Mouse (Mus musculus): ENCODE data around the gene Klk1b1. TPM values are rescaled to one million over a fixed set of nuclear protein-coding genes. Genes with fewer than 3 reads are reported as not detected.
"Not testable (repeated sequence)": the region's sequence is repeated elsewhere in the genome, so short reads cannot be mapped to it uniquely, and the experiment has no call there.

Klk1b1 gene
- total and polyA plus RNA-seq, 3 experiments: not detected

DNA sequence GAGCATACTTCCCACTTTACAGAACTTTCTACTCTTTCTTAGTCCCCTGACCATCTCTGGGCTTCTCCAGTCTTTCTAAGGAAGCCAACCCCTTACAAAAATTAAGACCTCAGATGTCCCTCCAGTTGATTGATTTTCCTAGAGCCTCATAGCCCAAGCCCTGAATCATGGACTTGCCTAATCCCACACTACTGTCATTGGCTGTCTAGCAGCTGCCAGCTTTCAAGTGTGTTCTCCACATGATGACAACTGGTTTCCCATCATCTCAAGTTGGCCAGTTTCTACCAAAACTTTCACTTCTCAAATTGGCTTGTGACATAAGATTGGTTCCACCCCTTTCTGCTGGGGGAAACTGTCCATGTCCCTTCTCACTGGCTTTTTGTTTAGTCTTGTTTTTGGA is 38.3 kb downstream of the Klk1b1 start:
- H3K4me3 ChIP-seq (ENCODE audit: control insufficient read depth in 1 of 2, insufficient read depth in 1 of 2, low read depth in 2 of 2, low read length in 2 of 2): no peak overlapping the region
- no peak overlapping the region for H3K9ac ChIP-seq (ENCODE audit: control insufficient read depth, low read depth, low read length, poor library complexity, severe bottlenecking)
- no peaks in the 10 kb centered on the region for H3K79me2 ChIP-seq (ENCODE audit: control insufficient read depth, insufficient read depth, low read length, poor library complexity)
- H3K36me3 ChIP-seq (ENCODE audit: control insufficient read depth in 1 of 2, insufficient read depth in 2 of 2, low read length in 2 of 2): no peaks in the 10 kb centered on the region
- DNase-seq (ENCODE audit: low read depth, low spot score): no peak
- no peak overlapping the region for H3K27ac ChIP-seq (ENCODE audit: control insufficient read depth, low read depth, low read length)
- no peaks in the 10 kb centered on the region for H3K27me3 ChIP-seq (ENCODE audit: control insufficient read depth in 1 of 2, insufficient read depth in 2 of 2, low read length in 2 of 2)
- no peaks in the 10 kb centered on the region for H3K4me1 ChIP-seq (ENCODE audit: control insufficient read depth in 1 of 2, insufficient read depth in 2 of 2, low read length in 2 of 2)
- TF ChIP-seq POLR2AphosphoS2 (IDR thresholded peaks at IDR 0.05; ENCODE audit: low read length): no peak
- TF ChIP-seq KAT2A (conservative IDR thresholded peaks at IDR 0.05; ENCODE audit: low read depth, low read length): no peak
- TF ChIP-seq SMC3 (IDR thresholded peaks at IDR 0.05; ENCODE audit: low read depth, low read length): no peak
- TF ChIP-seq ZNF384 (IDR thresholded peaks at IDR 0.05; ENCODE audit: low read depth, low read length): no peak
- no peak for TF ChIP-seq MAX (IDR thresholded peaks at IDR 0.05; ENCODE audit: low read length)
- no peak for TF ChIP-seq ZMIZ1 (IDR thresholded peaks at IDR 0.05; ENCODE audit: low read depth, low read length)
- no peak for TF ChIP-seq CHD1 (IDR thresholded peaks at IDR 0.05; ENCODE audit: low read depth, low read length)
- no peak for TF ChIP-seq GABPA (IDR thresholded peaks at IDR 0.05; ENCODE audit: low read depth, low read length)
- no peak for TF ChIP-seq POLR2A (IDR thresholded peaks at IDR 0.05; ENCODE audit: control insufficient read depth in 1 of 2, insufficient read depth in 1 of 2, low read depth in 1 of 2, low read length in 2 of 2, poor library complexity in 1 of 2)
- no peaks in the 10 kb centered on the region for H3K9me3 ChIP-seq (replicated peaks; ENCODE audit: insufficient read depth, low read length)

DNA sequence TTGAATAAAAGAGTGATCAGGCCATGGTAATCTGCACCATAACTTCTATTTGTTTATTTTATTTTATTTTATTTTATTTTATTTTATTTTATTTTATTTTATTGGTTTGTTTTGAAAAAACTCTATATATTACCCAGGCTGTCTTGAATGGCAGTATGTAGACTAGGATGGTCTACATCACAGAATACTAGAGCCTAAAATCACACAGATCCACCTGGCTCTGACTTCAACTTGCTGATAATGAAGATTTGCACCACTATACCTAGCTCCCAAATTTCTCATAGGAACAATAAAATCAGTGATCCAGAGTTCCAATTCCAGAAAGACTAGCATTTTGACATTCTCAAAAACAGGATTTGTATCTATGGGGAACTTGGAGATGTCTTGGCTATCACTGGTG is 45.3 kb downstream of the Klk1b1 start, which contains the start of gene Klk1b26:
TSS of gene Klk1b26 (plus strand) at position 301 of the 400 bp plus-strand sequence.
- H3K4me1 ChIP-seq (ENCODE audit: control insufficient read depth in 1 of 2, insufficient read depth in 2 of 2, low read length in 2 of 2); DNase-seq (ENCODE audit: low read depth, low spot score); H3K27me3 ChIP-seq (ENCODE audit: control insufficient read depth in 1 of 2, insufficient read depth in 2 of 2, low read length in 2 of 2); H3K27ac ChIP-seq (ENCODE audit: control insufficient read depth, low read depth, low read length); H3K9me3 ChIP-seq (replicated peaks; ENCODE audit: insufficient read depth, low read length); H3K36me3 ChIP-seq (ENCODE audit: control insufficient read depth in 1 of 2, insufficient read depth in 2 of 2, low read length in 2 of 2); H3K79me2 ChIP-seq (ENCODE audit: control insufficient read depth, insufficient read depth, low read length, poor library complexity); H3K9ac ChIP-seq (ENCODE audit: control insufficient read depth, low read depth, low read length, poor library complexity, severe bottlenecking); H3K4me3 ChIP-seq (ENCODE audit: control insufficient read depth in 1 of 2, insufficient read depth in 1 of 2, low read depth in 2 of 2, low read length in 2 of 2): not testable (repeated sequence)

DNA sequence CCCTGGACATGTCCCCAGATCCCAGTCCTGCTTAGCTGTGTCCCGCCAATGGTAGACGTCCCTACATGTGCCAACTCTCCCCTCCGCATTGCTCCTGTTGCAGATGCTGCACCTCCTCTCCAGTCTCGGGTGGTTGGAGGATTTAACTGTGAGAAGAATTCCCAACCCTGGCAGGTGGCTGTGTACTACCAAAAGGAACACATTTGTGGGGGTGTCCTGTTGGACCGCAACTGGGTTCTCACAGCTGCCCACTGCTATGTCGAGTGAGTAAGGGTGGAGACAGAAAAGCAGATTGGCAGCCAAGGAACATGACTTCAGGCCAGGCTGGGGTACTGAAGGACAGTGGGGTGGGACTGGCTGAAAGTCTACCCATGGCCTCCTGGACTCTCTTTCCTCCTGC is 48.1 kb downstream of the Klk1b1 start:
- not testable (repeated sequence) for DNase-seq (ENCODE audit: low read depth, low spot score); H3K4me1 ChIP-seq (ENCODE audit: control insufficient read depth in 1 of 2, insufficient read depth in 2 of 2, low read length in 2 of 2); H3K27me3 ChIP-seq (ENCODE audit: control insufficient read depth in 1 of 2, insufficient read depth in 2 of 2, low read length in 2 of 2); H3K36me3 ChIP-seq (ENCODE audit: control insufficient read depth in 1 of 2, insufficient read depth in 2 of 2, low read length in 2 of 2); H3K4me3 ChIP-seq (ENCODE audit: control insufficient read depth in 1 of 2, insufficient read depth in 1 of 2, low read depth in 2 of 2, low read length in 2 of 2); H3K27ac ChIP-seq (ENCODE audit: control insufficient read depth, low read depth, low read length); H3K9ac ChIP-seq (ENCODE audit: control insufficient read depth, low read depth, low read length, poor library complexity, severe bottlenecking); H3K9me3 ChIP-seq (replicated peaks; ENCODE audit: insufficient read depth, low read length); H3K79me2 ChIP-seq (ENCODE audit: control insufficient read depth, insufficient read depth, low read length, poor library complexity)

DNA sequence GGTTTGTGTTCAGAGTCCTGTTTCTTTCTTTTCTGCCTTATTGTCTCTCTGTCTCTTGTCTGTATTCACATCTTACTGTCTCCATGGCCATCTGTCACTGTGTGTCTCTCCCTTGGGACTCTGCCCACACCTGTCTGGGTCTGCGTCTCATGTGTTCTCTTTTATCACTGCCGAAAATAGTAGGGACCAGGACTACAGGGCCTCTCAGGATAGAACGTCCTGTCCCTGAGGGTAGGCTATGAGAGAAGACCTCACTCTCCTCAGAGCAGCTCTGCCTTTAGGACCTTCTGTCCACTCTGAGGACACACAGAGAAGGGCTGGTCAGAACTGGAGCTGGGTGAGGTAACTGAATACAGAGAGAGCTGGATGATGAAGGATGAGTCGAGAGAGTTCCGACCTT is 48.5 kb downstream of the Klk1b1 start:
- Histone ChIP-seq H3K9ac (ENCODE audit: control insufficient read depth, low read depth, low read length, poor library complexity, severe bottlenecking) (no peak overlapping the region), H3K27ac (ENCODE audit: control insufficient read depth, low read depth, low read length) (no peak overlapping the region), H3K36me3 (ENCODE audit: control insufficient read depth in 1 of 2, insufficient read depth in 2 of 2, low read length in 2 of 2) (no peaks in the 10 kb centered on the region), H3K27me3 (ENCODE audit: control insufficient read depth in 1 of 2, insufficient read depth in 2 of 2, low read length in 2 of 2) (no peaks in the 10 kb centered on the region), H3K79me2 (ENCODE audit: control insufficient read depth, insufficient read depth, low read length, poor library complexity) (no peaks in the 10 kb centered on the region), H3K4me3 (ENCODE audit: control insufficient read depth in 1 of 2, insufficient read depth in 1 of 2, low read depth in 2 of 2, low read length in 2 of 2) (no peak overlapping the region), H3K4me1 (ENCODE audit: control insufficient read depth in 1 of 2, insufficient read depth in 2 of 2, low read length in 2 of 2) (no peaks in the 10 kb centered on the region), H3K9me3 (replicated peaks; ENCODE audit: insufficient read depth, low read length) (no peaks in the 10 kb centered on the region)
- TF ChIP-seq MAFK (IDR thresholded peaks at IDR 0.05; ENCODE audit: borderline replicate concordance, low read depth, low read length) (no peak), MAZ (IDR thresholded peaks at IDR 0.05; ENCODE audit: low read depth, low read length) (no peak), KAT2A (conservative IDR thresholded peaks at IDR 0.05; ENCODE audit: low read depth, low read length) (no peak)
- DNase-seq (ENCODE audit: low read depth, low spot score): no peak

Other genes with a start within 250 kb of the Klk1b1 start
- not detected in 2 replicates for gene Klk12, start 197.9 kb upstream of the Klk1b1 start, total RNA-seq (2012; rRNA removed)
- gene Klk12, start 197.9 kb upstream of the Klk1b1 start, polyA plus RNA-seq (2012; ENCODE audit: insufficient read depth in 1 of 2, insufficient read length in 2 of 2, low read depth in 1 of 2, low replicate concordance in 2 of 2, missing spikeins in 1 of 2): not detected
- gene Klk11, start 192.1 kb upstream of the Klk1b1 start, total RNA-seq (2012; rRNA removed): not detected in 2 replicates
- gene Klk11, start 192.1 kb upstream of the Klk1b1 start, polyA plus RNA-seq (2012; ENCODE audit: insufficient read depth in 1 of 2, insufficient read length in 2 of 2, low read depth in 1 of 2, low replicate concordance in 2 of 2, missing spikeins in 1 of 2): not detected
- gene Klk10, start 185.7 kb upstream of the Klk1b1 start, total RNA-seq (2012; rRNA removed): not detected in 2 replicates
- gene Klk10, start 185.7 kb upstream of the Klk1b1 start, polyA plus RNA-seq (2012; ENCODE audit: insufficient read depth in 1 of 2, insufficient read length in 2 of 2, low read depth in 1 of 2, low replicate concordance in 2 of 2, missing spikeins in 1 of 2): not detected
- gene Klk9, start 174.9 kb upstream of the Klk1b1 start, total RNA-seq (2012; rRNA removed): not detected in 2 replicates
- gene Klk9, start 174.9 kb upstream of the Klk1b1 start, polyA plus RNA-seq (2012; ENCODE audit: insufficient read depth in 1 of 2, insufficient read length in 2 of 2, low read depth in 1 of 2, low replicate concordance in 2 of 2, missing spikeins in 1 of 2): not detected
- gene Klk8, start 169.2 kb upstream of the Klk1b1 start, total RNA-seq (2012; rRNA removed): not detected in 2 replicates
- gene Klk8, start 169.2 kb upstream of the Klk1b1 start, polyA plus RNA-seq (2012; ENCODE audit: insufficient read depth in 1 of 2, insufficient read length in 2 of 2, low read depth in 1 of 2, low replicate concordance in 2 of 2, missing spikeins in 1 of 2): not detected
- gene Klk7, start 155.5 kb upstream of the Klk1b1 start, total RNA-seq (2012; rRNA removed): not detected in 2 replicates
- not detected for gene Klk7, start 155.5 kb upstream of the Klk1b1 start, polyA plus RNA-seq (2012; ENCODE audit: insufficient read depth in 1 of 2, insufficient read length in 2 of 2, low read depth in 1 of 2, low replicate concordance in 2 of 2, missing spikeins in 1 of 2)
- not detected in 2 replicates for gene Klk6, start 142.3 kb upstream of the Klk1b1 start, total RNA-seq (2012; rRNA removed)
- not detected for gene Klk6, start 142.3 kb upstream of the Klk1b1 start, polyA plus RNA-seq (2012; ENCODE audit: insufficient read depth in 1 of 2, insufficient read length in 2 of 2, low read depth in 1 of 2, low replicate concordance in 2 of 2, missing spikeins in 1 of 2)
- not detected in 2 replicates for gene Klk5, start 124.8 kb upstream of the Klk1b1 start, total RNA-seq (2012; rRNA removed)
- gene Klk5, start 124.8 kb upstream of the Klk1b1 start, polyA plus RNA-seq (2012; ENCODE audit: insufficient read depth in 1 of 2, insufficient read length in 2 of 2, low read depth in 1 of 2, low replicate concordance in 2 of 2, missing spikeins in 1 of 2): not detected
- not detected in 2 replicates for gene Klk4, start 85.6 kb upstream of the Klk1b1 start, total RNA-seq (2012; rRNA removed)
- not detected for gene Klk4, start 85.6 kb upstream of the Klk1b1 start, polyA plus RNA-seq (2012; ENCODE audit: insufficient read depth in 1 of 2, insufficient read length in 2 of 2, low read depth in 1 of 2, low replicate concordance in 2 of 2, missing spikeins in 1 of 2)
- gene Klk15, start 33.0 kb upstream of the Klk1b1 start, total RNA-seq (2012; rRNA removed): not detected in 2 replicates
- gene Klk15, start 33.0 kb upstream of the Klk1b1 start, polyA plus RNA-seq (2012; ENCODE audit: insufficient read depth in 1 of 2, insufficient read length in 2 of 2, low read depth in 1 of 2, low replicate concordance in 2 of 2, missing spikeins in 1 of 2): not detected
- not detected in 2 replicates for gene Klk1b8, start 16.1 kb upstream of the Klk1b1 start, total RNA-seq (2012; rRNA removed)
- gene Klk1b8, start 16.1 kb upstream of the Klk1b1 start, polyA plus RNA-seq (2012; ENCODE audit: insufficient read depth in 1 of 2, insufficient read length in 2 of 2, low read depth in 1 of 2, low replicate concordance in 2 of 2, missing spikeins in 1 of 2): not detected
- gene Klk1b9, start 9.3 kb downstream of the Klk1b1 start, total RNA-seq (2012; rRNA removed): not detected in 2 replicates
- not detected for gene Klk1b9, start 9.3 kb downstream of the Klk1b1 start, polyA plus RNA-seq (2012; ENCODE audit: insufficient read depth in 1 of 2, insufficient read length in 2 of 2, low read depth in 1 of 2, low replicate concordance in 2 of 2, missing spikeins in 1 of 2)
- not detected in 2 replicates for gene Klk1b11, start 29.1 kb downstream of the Klk1b1 start, total RNA-seq (2012; rRNA removed)
- gene Klk1b11, start 29.1 kb downstream of the Klk1b1 start, polyA plus RNA-seq (2012; ENCODE audit: insufficient read depth in 1 of 2, insufficient read length in 2 of 2, low read depth in 1 of 2, low replicate concordance in 2 of 2, missing spikeins in 1 of 2): not detected
- gene Klk1b26, start 45.4 kb downstream of the Klk1b1 start, total RNA-seq (2012; rRNA removed): not detected in 2 replicates
- not detected for gene Klk1b26, start 45.4 kb downstream of the Klk1b1 start, polyA plus RNA-seq (2012; ENCODE audit: insufficient read depth in 1 of 2, insufficient read length in 2 of 2, low read depth in 1 of 2, low replicate concordance in 2 of 2, missing spikeins in 1 of 2)
- gene Klk1b27, start 85.5 kb downstream of the Klk1b1 start, total RNA-seq (2012; rRNA removed): not detected in 2 replicates
- gene Klk1b27, start 85.5 kb downstream of the Klk1b1 start, polyA plus RNA-seq (2012; ENCODE audit: insufficient read depth in 1 of 2, insufficient read length in 2 of 2, low read depth in 1 of 2, low replicate concordance in 2 of 2, missing spikeins in 1 of 2): not detected
- gene Klk1b21, start 135.6 kb downstream of the Klk1b1 start, total RNA-seq (2012; rRNA removed): not detected in 2 replicates
- not detected for gene Klk1b21, start 135.6 kb downstream of the Klk1b1 start, polyA plus RNA-seq (2012; ENCODE audit: insufficient read depth in 1 of 2, insufficient read length in 2 of 2, low read depth in 1 of 2, low replicate concordance in 2 of 2, missing spikeins in 1 of 2)
- not detected in 2 replicates for gene Klk1b22, start 145.9 kb downstream of the Klk1b1 start, total RNA-seq (2012; rRNA removed)
- gene Klk1b22, start 145.9 kb downstream of the Klk1b1 start, polyA plus RNA-seq (2012; ENCODE audit: insufficient read depth in 1 of 2, insufficient read length in 2 of 2, low read depth in 1 of 2, low replicate concordance in 2 of 2, missing spikeins in 1 of 2): not detected
- gene Klk1b16, start 170.0 kb downstream of the Klk1b1 start, total RNA-seq (2012; rRNA removed): not detected in 2 replicates
- gene Klk1b16, start 170.0 kb downstream of the Klk1b1 start, polyA plus RNA-seq (2012; ENCODE audit: insufficient read depth in 1 of 2, insufficient read length in 2 of 2, low read depth in 1 of 2, low replicate concordance in 2 of 2, missing spikeins in 1 of 2): not detected
- gene Klk1b24, start 221.5 kb downstream of the Klk1b1 start, total RNA-seq (2012; rRNA removed): not detected in 2 replicates
- gene Klk1b24, start 221.5 kb downstream of the Klk1b1 start, polyA plus RNA-seq (2012; ENCODE audit: insufficient read depth in 1 of 2, insufficient read length in 2 of 2, low read depth in 1 of 2, low replicate concordance in 2 of 2, missing spikeins in 1 of 2): not detected
- not detected in 2 replicates for gene Klk1b3, start 231.4 kb downstream of the Klk1b1 start, total RNA-seq (2012; rRNA removed)
- gene Klk1b3, start 231.4 kb downstream of the Klk1b1 start, polyA plus RNA-seq (2012; ENCODE audit: insufficient read depth in 1 of 2, insufficient read length in 2 of 2, low read depth in 1 of 2, low replicate concordance in 2 of 2, missing spikeins in 1 of 2): not detected
- gene Klk1b4, start 240.7 kb downstream of the Klk1b1 start, total RNA-seq (2012; rRNA removed): not detected in 2 replicates
- not detected for gene Klk1b4, start 240.7 kb downstream of the Klk1b1 start, polyA plus RNA-seq (2012; ENCODE audit: insufficient read depth in 1 of 2, insufficient read length in 2 of 2, low read depth in 1 of 2, low replicate concordance in 2 of 2, missing spikeins in 1 of 2)
- not detected in 2 replicates for gene Klk1b5, start 249.2 kb downstream of the Klk1b1 start, total RNA-seq (2012; rRNA removed)
- not detected for gene Klk1b5, start 249.2 kb downstream of the Klk1b1 start, polyA plus RNA-seq (2012; ENCODE audit: insufficient read depth in 1 of 2, insufficient read length in 2 of 2, low read depth in 1 of 2, low replicate concordance in 2 of 2, missing spikeins in 1 of 2)